19 mouse cellular contexts compared by ENCODE assay signal in genomic region chr17:43113391-43113984, GRCm38 (mm10).
A peak's percentile ranks its signal among the peaks of the same experiment; 100 is the strongest.
DNase-seq lines count a peak whose midpoint lies in the region; ATAC-seq and TF ChIP-seq lines count a peak whose summit lies in the region.
"Had no signal": no experiment of that assay in that cellular context is flagged by ENCODE, and none has a peak within 500 bp of the region (broad histone marks: within the 10 kb centered on the region; RNA-seq: fewer than 3 reads in every experiment).

No protein-coding gene starts in this region.

- no peak overlapping the region for H3K9ac ChIP-seq in liver, adult 2 months (ENCODE audit: low read depth, low read length)
- no peak overlapping the region for H3K9ac ChIP-seq in liver, embryonic 11.5 days (ENCODE audit: low read depth, low read length)
- H3K9ac ChIP-seq in intestine, embryonic 15.5 days = no peak overlapping the region
- H3K9ac ChIP-seq in intestine, postnatal 0 days (ENCODE audit: low read depth, low read length) = no peak overlapping the region
- H3K9ac ChIP-seq: embryonic facial prominence, embryonic 13.5 days; forebrain, postnatal 0 days; heart, embryonic 13.5 days; neural tube, embryonic 12.5 days had no signal

- no peaks in the 10 kb centered on the region for H3K27me3 ChIP-seq in liver, adult 2 months (ENCODE audit: control insufficient read depth, insufficient read depth, low read length)
- H3K27me3 ChIP-seq in liver, embryonic 11.5 days (replicated peaks; ENCODE audit: control insufficient read depth, insufficient read depth, low read length) = no peaks in the 10 kb centered on the region
- no peaks in the 10 kb centered on the region for H3K27me3 ChIP-seq in intestine, embryonic 15.5 days (replicated peaks)
- H3K27me3 ChIP-seq in intestine, postnatal 0 days (replicated peaks; ENCODE audit: control insufficient read depth, insufficient read depth, low read length) = no peaks in the 10 kb centered on the region
- no peaks in the 10 kb centered on the region for H3K27me3 ChIP-seq in thymus, adult 2 months (ENCODE audit: control insufficient read depth, insufficient read depth, low read length)
- H3K27me3 ChIP-seq: embryonic facial prominence, embryonic 13.5 days; heart, embryonic 13.5 days; neural tube, embryonic 12.5 days had no signal

- H3K4me2 ChIP-seq in liver, embryonic 11.5 days = no peak overlapping the region
- 0 out of 2 replicates have a peak overlapping the region, but pooled peaks have one; percentile 17 for H3K4me2 ChIP-seq in intestine, embryonic 15.5 days (replicated peaks)
- no peak overlapping the region for H3K4me2 ChIP-seq in intestine, postnatal 0 days (replicated peaks; ENCODE audit: low read depth)
- H3K4me2 ChIP-seq: embryonic facial prominence, embryonic 13.5 days; heart, embryonic 13.5 days; neural tube, embryonic 12.5 days had no signal

- no peak for TF ChIP-seq CTCF in liver, adult 2 months (IDR thresholded peaks at IDR 0.05; ENCODE audit: low read depth, low read length)
- TF ChIP-seq CTCF in intestine, postnatal 0 days (IDR thresholded peaks at IDR 0.05; ENCODE audit: low read depth) = no peak
- no peak for TF ChIP-seq CTCF in thymus, adult 2 months (IDR thresholded peaks at IDR 0.05; ENCODE audit: borderline replicate concordance, control insufficient read depth, extremely low read depth, insufficient read depth, low read length, poor library complexity)

- H3K36me3 ChIP-seq in liver, adult 2 months (ENCODE audit: control insufficient read depth, insufficient read depth, low read length) = no peaks in the 10 kb centered on the region
- H3K36me3 ChIP-seq in liver, embryonic 11.5 days (ENCODE audit: control insufficient read depth, insufficient read depth, low read length) = no peaks in the 10 kb centered on the region
- no peaks in the 10 kb centered on the region for H3K36me3 ChIP-seq in intestine, embryonic 15.5 days
- no peaks in the 10 kb centered on the region for H3K36me3 ChIP-seq in intestine, postnatal 0 days (ENCODE audit: control insufficient read depth, insufficient read depth)
- H3K36me3 ChIP-seq in thymus, adult 2 months (ENCODE audit: control insufficient read depth, insufficient read depth, low read length) = no peaks in the 10 kb centered on the region
- H3K36me3 ChIP-seq: embryonic facial prominence, embryonic 13.5 days; G1E; heart, embryonic 13.5 days; limb, embryonic 10.5 days; neural tube, embryonic 12.5 days had no signal

- no peak overlapping the region for H3K27ac ChIP-seq in liver, adult 2 months (replicated peaks; ENCODE audit: insufficient read depth, low read depth, low read length)
- no peak overlapping the region for H3K27ac ChIP-seq in liver, embryonic 11.5 days (ENCODE audit: low read depth, low read length)
- peak overlapping the region; percentile 19; the same call in 1 of the 2 replicates for H3K27ac ChIP-seq in intestine, embryonic 15.5 days
- H3K27ac ChIP-seq in intestine, postnatal 0 days (ENCODE audit: low read depth, low read length) = no peak overlapping the region; the same call in 1 of the 2 replicates
- no peak overlapping the region for H3K27ac ChIP-seq in thymus, adult 2 months (ENCODE audit: control insufficient read depth, insufficient read depth, low read length)
- H3K27ac ChIP-seq: embryonic facial prominence, embryonic 13.5 days; heart, embryonic 13.5 days; limb, embryonic 10.5 days; neural tube, embryonic 12.5 days had no signal

- H3K4me1 ChIP-seq in liver, adult 2 months (ENCODE audit: control insufficient read depth, insufficient read depth, low read length) = peaks cover 10% of the 10 kb centered on the region
- peaks cover 7% of the 10 kb centered on the region for H3K4me1 ChIP-seq in liver, embryonic 11.5 days (replicated peaks; ENCODE audit: control insufficient read depth, insufficient read depth, low read length)
- H3K4me1 ChIP-seq in intestine, embryonic 15.5 days (replicated peaks) = 0 out of 2 replicates have a peak, but pooled peaks cover 6% of the 10 kb centered on the region
- 0 out of 2 replicates have a peak, but pooled peaks cover 8% of the 10 kb centered on the region for H3K4me1 ChIP-seq in intestine, postnatal 0 days (replicated peaks; ENCODE audit: control insufficient read depth, insufficient read depth, low read length)
- no peaks in the 10 kb centered on the region for H3K4me1 ChIP-seq in thymus, adult 2 months (replicated peaks; ENCODE audit: control insufficient read depth, insufficient read depth, low read length)
- H3K4me1 ChIP-seq: embryonic facial prominence, embryonic 13.5 days; heart, embryonic 13.5 days; limb, embryonic 10.5 days; neural tube, embryonic 12.5 days had no signal

- no peaks in the 10 kb centered on the region for H3K9me3 ChIP-seq in liver, embryonic 11.5 days (ENCODE audit: control insufficient read depth, low read length)
- no peaks in the 10 kb centered on the region for H3K9me3 ChIP-seq in intestine, embryonic 15.5 days
- no peaks in the 10 kb centered on the region for H3K9me3 ChIP-seq in intestine, postnatal 0 days (ENCODE audit: control insufficient read depth)
- H3K9me3 ChIP-seq: embryonic facial prominence, embryonic 13.5 days; heart, embryonic 13.5 days; limb, embryonic 10.5 days; neural tube, embryonic 12.5 days had no signal

- no peaks in the 10 kb centered on the region for H3K79me2 ChIP-seq in liver, adult 2 months (ENCODE audit: control insufficient read depth, insufficient read depth, low read length)

- peak; percentile 77 for DNase-seq in liver, adult 2 months (ENCODE audit: extremely low read depth, low read depth, low spot score)
- DNase-seq in liver, embryonic 11.5 days (ENCODE audit: low spot score) = no peak
- DNase-seq in kidney, postnatal 14 days = peak; percentile 53
- DNase-seq in thymus, adult 2 months = no peak
- DNase-seq: cerebellum, adult 9-10 months; lung, adult 18-20 months; lung, postnatal 36 days; thymus, postnatal 4 days had no signal

- no peak for TF ChIP-seq POLR2A in liver, adult 2 months (IDR thresholded peaks at IDR 0.05; ENCODE audit: extremely low read depth, insufficient read depth, low read length)
- no peak for TF ChIP-seq POLR2A in thymus, adult 2 months (IDR thresholded peaks at IDR 0.05; ENCODE audit: control insufficient read depth, extremely low read depth, insufficient read depth, low read length, poor library complexity)

- H3K4me3 ChIP-seq in liver, adult 2 months (ENCODE audit: insufficient read depth, low read depth, low read length) = no peak overlapping the region
- H3K4me3 ChIP-seq in liver, embryonic 11.5 days (ENCODE audit: low read depth, low read length) = no peak overlapping the region
- no peak overlapping the region for H3K4me3 ChIP-seq in intestine, embryonic 15.5 days (replicated peaks)
- H3K4me3 ChIP-seq in intestine, postnatal 0 days (ENCODE audit: low read depth, low read length) = no peak overlapping the region
- H3K4me3 ChIP-seq in thymus, adult 2 months (ENCODE audit: control insufficient read depth, insufficient read depth, low read length) = no peak overlapping the region
- H3K4me3 ChIP-seq: embryonic facial prominence, embryonic 13.5 days; heart, embryonic 13.5 days; limb, embryonic 10.5 days; neural tube, embryonic 12.5 days had no signal

- 43% methylated on average over 9 of the region's 9 CpGs for WGBS in liver, adult 2 months
- WGBS in liver, embryonic 11.5 days = 74% methylated on average over 9 of the region's 9 CpGs
- 55% methylated on average over 9 of the region's 9 CpGs for WGBS in intestine, embryonic 15.5 days
- 38% methylated on average over 9 of the region's 9 CpGs for WGBS in intestine, postnatal 0 days
- WGBS in thymus, adult 2 months = 93% methylated on average over 9 of the region's 9 CpGs

- no peak for ATAC-seq in liver, embryonic 11.5 days (replicated peaks; ENCODE audit: low FRiP score)
- ATAC-seq in intestine, embryonic 15.5 days = peak; percentile 55
- ATAC-seq in intestine, postnatal 0 days = 0 out of 2 replicates have a peak, but pooled peaks have one; percentile 35
- ATAC-seq in inflammation-experienced regulatory T-cells, adult 6 months = no peak
- no peak for ATAC-seq in megakaryocyte, adult 5-6 weeks (ENCODE audit: poor library complexity, severe bottlenecking)
- ATAC-seq: CD4-positive, CD25-positive, alpha-beta regulatory T cell, adult 4 months had no signal

Comparison
In these comparisons a context has a peak if more than half of its experiments do, and no peak if none do; other contexts are left out.
1. DNase-seq: peak in liver, adult 2 months (single experiment) and kidney, postnatal 14 days (single experiment); none in liver, embryonic 11.5 days (single experiment) and thymus, adult 2 months (single experiment).
2. ATAC-seq: peak in intestine, embryonic 15.5 days (single experiment) and intestine, postnatal 0 days (single experiment); none in liver, embryonic 11.5 days (single experiment), inflammation-experienced regulatory T-cells, adult 6 months (single experiment) and megakaryocyte, adult 5-6 weeks (single experiment).